Mouse (Mus musculus): ENCODE results near the gene Chrm1. TPM values are rescaled to one million over a fixed set of nuclear protein-coding genes. Genes with fewer than 3 reads are reported as not detected.

The Chrm1 gene
- total and polyA plus RNA-seq, 2 experiments from 2014 or later, result 0.80 to 2.4 TPM

- no peak overlapping the region for H3K27ac ChIP-seq
- ATAC-seq (no peak), DNase-seq (ENCODE audit: low spot score) (no peak)
- peak overlapping the region; percentile 2; the same call in 1 of the 2 replicates for H3K9ac ChIP-seq (replicated peaks; ENCODE audit: low read length)
- H3K9me3 ChIP-seq (ENCODE audit: low read length), result no peaks in the 10 kb centered on the region
- TF ChIP-seq CTCF (IDR thresholded peaks at IDR 0.05; ENCODE audit: low read depth), result no peak
- no peaks in the 10 kb centered on the region for H3K27me3 ChIP-seq (ENCODE audit: insufficient read depth, low read length)
- H3K36me3 ChIP-seq (ENCODE audit: insufficient read depth, low read length), result peaks cover 39% of the 10 kb centered on the region
- 66% methylated on average over 4 of the region's 4 CpGs for WGBS
- peaks cover 14% of the 10 kb centered on the region for H3K4me1 ChIP-seq (ENCODE audit: insufficient read depth, low read length)
- peak overlapping the region; percentile 67 for H3K4me2 ChIP-seq (ENCODE audit: low read depth, low read length)
- H3K4me3 ChIP-seq (ENCODE audit: low read length), result peak overlapping the region; percentile 77
Measured at GRCm38 (mm10) chr19:8711506-8711905, 47.9 kb downstream of the Chrm1 start.

DNA sequence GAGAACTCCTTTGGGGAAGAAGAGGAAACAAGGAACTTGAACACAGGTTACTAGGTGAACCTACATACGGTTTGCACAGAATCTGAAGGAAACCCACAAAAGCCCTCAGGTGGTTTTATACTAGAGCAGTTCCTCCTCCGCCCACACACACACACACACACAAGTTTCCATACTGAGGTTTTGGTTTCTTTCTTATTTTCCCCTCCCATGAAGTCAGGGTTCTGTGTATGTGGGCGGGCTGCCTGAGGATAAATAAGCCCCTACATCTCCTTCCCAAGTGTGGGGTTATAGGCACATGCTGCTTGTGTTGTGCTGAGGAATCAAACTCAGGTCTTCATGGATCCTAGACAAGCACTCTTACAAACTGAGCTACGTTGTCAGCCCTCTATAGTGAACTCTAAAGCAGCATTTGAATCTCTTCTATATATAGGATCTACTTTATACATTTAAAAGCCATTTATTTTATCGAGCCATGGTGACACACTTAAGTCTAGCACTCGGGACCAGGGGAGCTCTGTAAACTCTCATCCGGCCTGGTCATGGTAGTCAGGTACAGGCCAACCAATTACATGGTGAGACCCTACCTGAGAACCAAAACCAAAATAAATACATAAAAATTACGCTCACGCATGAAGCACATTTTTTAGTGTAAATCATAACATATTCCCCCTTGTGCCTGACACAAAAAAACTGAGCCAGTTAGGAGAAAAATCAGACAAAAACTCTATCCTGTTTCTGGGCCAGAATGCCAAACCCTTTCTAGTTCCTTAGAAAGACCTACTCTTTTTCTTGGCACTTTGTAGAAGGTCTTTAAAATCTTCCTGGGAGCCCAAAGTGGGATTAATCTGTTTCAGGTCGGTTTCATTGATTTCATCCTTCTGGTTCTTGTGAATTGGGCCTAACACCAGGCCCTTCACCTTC lies 48.6 kb downstream of the Chrm1 start:
- WGBS, result 58% methylated on average over 10 of the region's 10 CpGs
- Histone ChIP-seq H3K4me1 (ENCODE audit: insufficient read depth, low read length) (peaks cover 14% of the 10 kb centered on the region), H3K9me3 (ENCODE audit: low read length) (no peaks in the 10 kb centered on the region), H3K36me3 (ENCODE audit: insufficient read depth, low read length) (peaks cover 34% of the 10 kb centered on the region), H3K4me3 (ENCODE audit: low read length) (peak overlapping the region; percentile 77), H3K9ac (replicated peaks; ENCODE audit: low read length) (peak overlapping the region; percentile 91), H3K27me3 (ENCODE audit: insufficient read depth, low read length) (no peaks in the 10 kb centered on the region), H3K27ac (peak overlapping the region; percentile 94), H3K4me2 (ENCODE audit: low read depth, low read length) (peak overlapping the region; percentile 67)
- ATAC-seq (no peak), DNase-seq (ENCODE audit: low spot score) (no peak)
- TF ChIP-seq CTCF (IDR thresholded peaks at IDR 0.05; ENCODE audit: low read depth), result no peak

DNA sequence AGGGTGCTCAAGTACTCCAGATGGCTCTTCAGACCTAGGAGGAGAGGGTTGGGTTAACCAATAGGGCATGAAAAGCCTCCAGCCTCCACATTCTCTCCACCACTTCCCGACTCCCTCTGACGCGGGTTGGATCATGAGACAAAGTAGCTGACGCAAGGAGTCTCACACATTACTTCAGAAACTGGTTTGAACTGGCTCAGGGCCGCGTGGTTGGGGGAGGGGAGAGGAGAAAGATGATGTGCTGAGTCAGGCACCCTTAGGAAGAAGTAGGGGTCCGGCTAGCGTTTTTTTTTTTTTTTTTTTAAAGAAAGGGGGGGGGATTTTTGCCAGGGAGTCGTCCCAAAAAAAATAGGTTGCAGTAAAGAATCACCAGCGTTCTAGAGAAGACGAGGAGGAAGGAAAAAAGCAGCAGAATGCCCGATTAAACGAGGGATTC lies 49.3 kb downstream of the Chrm1 start:
- DNase-seq (ENCODE audit: low spot score) (peak; percentile 80), ATAC-seq (peak; percentile 84)
- peaks cover 14% of the 10 kb centered on the region for H3K4me1 ChIP-seq (ENCODE audit: insufficient read depth, low read length)
- no peaks in the 10 kb centered on the region for H3K27me3 ChIP-seq (ENCODE audit: insufficient read depth, low read length)
- H3K9ac ChIP-seq (replicated peaks; ENCODE audit: low read length), result peak overlapping the region; percentile 91
- H3K4me2 ChIP-seq (ENCODE audit: low read depth, low read length), result peak overlapping the region; percentile 67
- no peaks in the 10 kb centered on the region for H3K9me3 ChIP-seq (ENCODE audit: low read length)
- H3K27ac ChIP-seq, result peak overlapping the region; percentile 94
- H3K4me3 ChIP-seq (ENCODE audit: low read length), result peak overlapping the region; percentile 77
- WGBS, result under 1% methylated on average over 13 of the region's 13 CpGs
- TF ChIP-seq CTCF (IDR thresholded peaks at IDR 0.05; ENCODE audit: low read depth), result no peak
- H3K36me3 ChIP-seq (ENCODE audit: insufficient read depth, low read length), result peaks cover 28% of the 10 kb centered on the region

- ATAC-seq (peak; percentile 90), DNase-seq (ENCODE audit: low spot score) (peak; percentile 92)
- peaks cover 14% of the 10 kb centered on the region for H3K4me1 ChIP-seq (ENCODE audit: insufficient read depth, low read length)
- H3K36me3 ChIP-seq (ENCODE audit: insufficient read depth, low read length), result peaks cover 22% of the 10 kb centered on the region
- peak overlapping the region; percentile 94 for H3K27ac ChIP-seq
- H3K4me3 ChIP-seq (ENCODE audit: low read length), result peak overlapping the region; percentile 77
- under 1% methylated on average over 51 of the region's 51 CpGs for WGBS
- peak overlapping the region; percentile 91 for H3K9ac ChIP-seq (replicated peaks; ENCODE audit: low read length)
- H3K27me3 ChIP-seq (ENCODE audit: insufficient read depth, low read length), result no peaks in the 10 kb centered on the region
- no peaks in the 10 kb centered on the region for H3K9me3 ChIP-seq (ENCODE audit: low read length)
- H3K4me2 ChIP-seq (ENCODE audit: low read depth, low read length), result peak overlapping the region; percentile 67
- peak; percentile 82 for TF ChIP-seq CTCF (IDR thresholded peaks at IDR 0.05; ENCODE audit: low read depth)
Measured at GRCm38 (mm10) chr19:8713306-8713996, 49.9 kb downstream of the Chrm1 start.

DNA sequence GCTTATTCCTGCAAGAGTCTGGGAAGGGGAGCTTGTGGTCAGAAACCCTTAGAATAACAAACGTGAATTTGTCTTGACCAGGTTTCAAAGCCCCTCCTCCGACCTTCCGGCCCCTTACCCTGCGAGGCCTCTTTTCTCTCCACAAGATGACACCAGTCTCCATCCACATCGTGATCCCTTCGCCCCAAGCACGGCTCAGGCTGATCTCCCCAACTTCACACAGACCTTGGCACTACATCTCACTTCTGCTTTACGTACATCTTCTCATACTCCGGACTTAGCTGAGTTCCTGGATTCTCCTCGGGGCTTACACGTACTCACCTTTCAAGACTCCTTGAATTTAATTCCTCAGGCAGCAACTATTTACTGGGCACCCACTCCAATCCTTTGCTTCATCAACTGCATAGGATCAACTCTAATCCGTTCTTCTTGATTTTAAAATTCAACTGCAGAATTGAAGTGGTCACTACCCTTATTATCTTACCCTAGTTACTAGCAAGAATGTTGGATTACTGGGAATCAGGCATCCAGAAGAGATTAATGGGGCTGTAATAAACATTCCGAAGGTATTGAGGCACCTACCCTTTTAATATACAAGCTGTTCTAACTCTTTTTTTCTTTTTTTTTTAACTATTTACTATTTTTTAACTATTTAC lies 50.5 kb downstream of the Chrm1 start:
- H3K27ac ChIP-seq, result peak overlapping the region; percentile 94
- DNase-seq (ENCODE audit: low spot score) (no peak), ATAC-seq (peak; percentile 15; the same call in 1 of the 2 replicates)
- H3K27me3 ChIP-seq (ENCODE audit: insufficient read depth, low read length), result no peaks in the 10 kb centered on the region
- H3K9me3 ChIP-seq (ENCODE audit: low read length), result no peaks in the 10 kb centered on the region
- peak overlapping the region; percentile 67 for H3K4me2 ChIP-seq (ENCODE audit: low read depth, low read length)
- H3K9ac ChIP-seq (replicated peaks; ENCODE audit: low read length), result peak overlapping the region; percentile 91
- H3K4me1 ChIP-seq (ENCODE audit: insufficient read depth, low read length), result peaks cover 14% of the 10 kb centered on the region
- peak overlapping the region; percentile 77 for H3K4me3 ChIP-seq (ENCODE audit: low read length)
- peaks cover 16% of the 10 kb centered on the region for H3K36me3 ChIP-seq (ENCODE audit: insufficient read depth, low read length)
- 10% methylated on average over 13 of the region's 13 CpGs for WGBS
- TF ChIP-seq CTCF (IDR thresholded peaks at IDR 0.05; ENCODE audit: low read depth), result no peak
